Comparison of ENCODE assay signal across 10 mouse cellular contexts in genomic region chr2:154223917-154224273, GRCm38 (mm10). TPM values are rescaled to one million over a fixed set of nuclear protein-coding genes. Genes with fewer than 3 reads are reported as not detected.
DNase-seq lines count a peak whose midpoint lies in the region; ATAC-seq and TF ChIP-seq lines count a peak whose summit lies in the region.
"Had no signal": no experiment of that assay in that cellular context is flagged by ENCODE, and none has a peak within 500 bp of the region (broad histone marks: within the 10 kb centered on the region; RNA-seq: fewer than 3 reads in every experiment).

No protein-coding gene starts in this region.

- H3K27ac ChIP-seq in heart, embryonic 11.5 days (ENCODE audit: low read depth, low read length): no peak overlapping the region
- H3K27ac ChIP-seq in heart, adult 2 months: no peak overlapping the region
- H3K27ac ChIP-seq in testis, adult 2 months (ENCODE audit: control insufficient read depth, insufficient read depth, low read depth, low read length): peak overlapping the region; percentile 18; the same call in 1 of the 2 replicates
- H3K27ac ChIP-seq in midbrain, embryonic 11.5 days (ENCODE audit: low read depth, low read length): no peak overlapping the region

- no peak for TF ChIP-seq EP300 in heart, adult 2 months (IDR thresholded peaks at IDR 0.05; ENCODE audit: insufficient read depth, low read depth, low read length)

- H3K36me3 ChIP-seq in heart, embryonic 11.5 days (ENCODE audit: control insufficient read depth, insufficient read depth, low read length): no peaks in the 10 kb centered on the region
- H3K36me3 ChIP-seq in heart, adult 2 months (ENCODE audit: control insufficient read depth, insufficient read depth, low read length): no peaks in the 10 kb centered on the region
- H3K36me3 ChIP-seq in testis, adult 2 months (ENCODE audit: control insufficient read depth, insufficient read depth, low read length): no peaks in the 10 kb centered on the region
- H3K36me3 ChIP-seq in midbrain, embryonic 11.5 days (ENCODE audit: control insufficient read depth, insufficient read depth, low read length): no peaks in the 10 kb centered on the region

- no peak overlapping the region for H3K4me3 ChIP-seq in heart, embryonic 11.5 days (ENCODE audit: low read depth, low read length)
- no peak overlapping the region for H3K4me3 ChIP-seq in heart, adult 2 months
- no peak overlapping the region for H3K4me3 ChIP-seq in testis, adult 2 months (ENCODE audit: control insufficient read depth, low read depth, low read length)
- H3K4me3 ChIP-seq in midbrain, embryonic 11.5 days (ENCODE audit: low read depth, low read length): no peak overlapping the region

- no peak for TF ChIP-seq CTCF in heart, adult 2 months (IDR thresholded peaks at IDR 0.05)
- no peak for TF ChIP-seq CTCF in testis, adult 2 months (IDR thresholded peaks at IDR 0.05; ENCODE audit: control insufficient read depth, insufficient read depth, insufficient replicate concordance, low read depth, low read length)

- H3K9me3 ChIP-seq in heart, embryonic 11.5 days (replicated peaks; ENCODE audit: control insufficient read depth, low read length): no peaks in the 10 kb centered on the region
- no peaks in the 10 kb centered on the region for H3K9me3 ChIP-seq in midbrain, embryonic 11.5 days (ENCODE audit: control insufficient read depth, low read length)

- no peaks in the 10 kb centered on the region for H3K79me2 ChIP-seq in heart, adult 2 months (replicated peaks; ENCODE audit: control insufficient read depth, insufficient read depth, low read length)

- no peak for TF ChIP-seq POLR2A in heart, adult 2 months (IDR thresholded peaks at IDR 0.05; ENCODE audit: insufficient read depth, low read depth, low read length)
- TF ChIP-seq POLR2A in testis, adult 2 months (IDR thresholded peaks at IDR 0.05; ENCODE audit: control insufficient read depth, low read depth, low read length): no peak

- no peak for DNase-seq in heart, adult 2 months
- DNase-seq in testis, postnatal 10 days (ENCODE audit: low spot score): no peak
- DNase-seq in midbrain, embryonic 11.5 days (ENCODE audit: low spot score, missing footprints): peak; percentile 84
- DNase-seq in thymus, postnatal 25 days: no peak
- no peak for DNase-seq in cerebellum, adult 9-10 months
- DNase-seq: cerebellum, adult 11 months had no signal

- peak overlapping the region; percentile 32 for H3K4me2 ChIP-seq in heart, embryonic 11.5 days
- peak overlapping the region; percentile 28; the same call in 1 of the 2 replicates for H3K4me2 ChIP-seq in midbrain, embryonic 11.5 days

- ATAC-seq in heart, embryonic 11.5 days (replicated peaks; ENCODE audit: insufficient number of reproducible peaks, low FRiP score, low TSS enrichment): no peak
- peak; percentile 44; the same call in 1 of the 2 replicates for ATAC-seq in midbrain, embryonic 11.5 days (ENCODE audit: low FRiP score)
- no peak for ATAC-seq in inflammation-experienced regulatory T-cells, adult 6 months

- WGBS in heart, embryonic 11.5 days (ENCODE audit: insufficient replicate concordance): 10% methylated on average over 2 of the region's 2 CpGs
- 49% methylated on average over 2 of the region's 2 CpGs for WGBS in heart, adult 2 months
- 8% methylated on average over 2 of the region's 2 CpGs for WGBS in midbrain, embryonic 11.5 days

- H3K4me1 ChIP-seq in heart, embryonic 11.5 days (ENCODE audit: control insufficient read depth, insufficient read depth, low read length): peaks cover 14% of the 10 kb centered on the region
- no peaks in the 10 kb centered on the region for H3K4me1 ChIP-seq in heart, adult 2 months (ENCODE audit: control insufficient read depth, insufficient read depth, low read length)
- H3K4me1 ChIP-seq in testis, adult 2 months (ENCODE audit: control insufficient read depth, insufficient read depth, low read length): peaks cover 11% of the 10 kb centered on the region
- peaks cover 9% of the 10 kb centered on the region for H3K4me1 ChIP-seq in midbrain, embryonic 11.5 days (ENCODE audit: control insufficient read depth, insufficient read depth, low read length)

- H3K9ac ChIP-seq in heart, embryonic 11.5 days (ENCODE audit: low read depth, low read length): no peak overlapping the region
- no peak overlapping the region for H3K9ac ChIP-seq in heart, adult 2 months (ENCODE audit: low read depth, low read length)
- peak overlapping the region; percentile 27; the same call in 1 of the 2 replicates for H3K9ac ChIP-seq in midbrain, embryonic 11.5 days (ENCODE audit: low read length)

- intact Hi-C loops in heart, adult 2 months (cut with DNase I): no loop called here

- H3K27me3 ChIP-seq in heart, embryonic 11.5 days (ENCODE audit: control insufficient read depth, insufficient read depth, low read length): no peaks in the 10 kb centered on the region
- no peaks in the 10 kb centered on the region for H3K27me3 ChIP-seq in heart, adult 2 months (ENCODE audit: control insufficient read depth, insufficient read depth, low read length)
- no peaks in the 10 kb centered on the region for H3K27me3 ChIP-seq in testis, adult 2 months (ENCODE audit: control insufficient read depth, insufficient read depth, low read length)
- H3K27me3 ChIP-seq in midbrain, embryonic 11.5 days (ENCODE audit: control insufficient read depth, insufficient read depth, low read length): no peaks in the 10 kb centered on the region

RNA-seq across cellular contexts. Expression of gene Bpifb5, which starts 0.4 kb away (rescaled TPM):
- polyA plus RNA-seq in heart, embryonic 11.5 days (2014; fragmentation: Nextera tagmentation; extraction: Ambion mirVana): 0.35 and 0.40 TPM in 2 replicates
- total RNA-seq in heart, adult 2 months (2021): not detected
- 0.08 TPM in 1 of 2 replicates, not detected in the other for polyA plus RNA-seq in heart, adult 2 months (2012; rRNA removed)
- 12.7 and 14.1 TPM in 2 replicates for polyA plus RNA-seq in testis, adult 2 months (2012; rRNA removed)
- 0.10 and 0.26 TPM in 2 replicates for polyA plus RNA-seq in midbrain, embryonic 11.5 days (2014; fragmentation: Nextera tagmentation; extraction: Ambion mirVana)
- polyA plus RNA-seq in inflammation-experienced regulatory T-cells, adult 6 months (2017; shearing (Covaris generic)): not detected
- total RNA-seq: left cerebral cortex, postnatal 14 days had no signal

RNA-seq across cellular contexts. Expression of gene Bpifb1, which starts 33.3 kb away (rescaled TPM):
- 0.13 and 0.27 TPM in 2 replicates for polyA plus RNA-seq in heart, embryonic 11.5 days (2014; fragmentation: Nextera tagmentation; extraction: Ambion mirVana)
- under 1 TPM in 1 of 2 experiments, not detected in 1; 0.14 TPM for total RNA-seq in heart, adult 2 months (2021)
- polyA plus RNA-seq in heart, adult 2 months (2012; rRNA removed): 65.7 TPM in 1 of 2 replicates, not detected in the other
- polyA plus RNA-seq in testis, adult 2 months (2012; rRNA removed): 0.37 and 0.42 TPM in 2 replicates
- not detected in 2 replicates for polyA plus RNA-seq in midbrain, embryonic 11.5 days (2014; fragmentation: Nextera tagmentation; extraction: Ambion mirVana)
- polyA plus RNA-seq in inflammation-experienced regulatory T-cells, adult 6 months (2017; shearing (Covaris generic)): not detected

RNA-seq across cellular contexts. Expression of gene Bpifb9a, which starts 33.8 kb away (rescaled TPM):
- polyA plus RNA-seq in heart, embryonic 11.5 days (2014; fragmentation: Nextera tagmentation; extraction: Ambion mirVana): not detected in 2 replicates
- not detected for total RNA-seq in heart, adult 2 months (2021)
- not detected in 2 replicates for polyA plus RNA-seq in heart, adult 2 months (2012; rRNA removed)
- not detected in 2 replicates for polyA plus RNA-seq in testis, adult 2 months (2012; rRNA removed)
- not detected in 2 replicates for polyA plus RNA-seq in midbrain, embryonic 11.5 days (2014; fragmentation: Nextera tagmentation; extraction: Ambion mirVana)
- polyA plus RNA-seq in inflammation-experienced regulatory T-cells, adult 6 months (2017; shearing (Covaris generic)): not detected
- total RNA-seq: left cerebral cortex, postnatal 14 days had no signal
